ENCODE assay signal across 16 mouse cellular contexts in genomic region chr9:41754434-41755002, GRCm38 (mm10).
DNase-seq lines count a peak whose midpoint lies in the region; ATAC-seq and TF ChIP-seq lines count a peak whose summit lies in the region.
"Had no signal": no experiment of that assay in that cellular context is flagged by ENCODE, and none has a peak within 500 bp of the region (broad histone marks: within the 10 kb centered on the region; RNA-seq: fewer than 3 reads in every experiment).

No protein-coding gene starts in this region.

- no peak overlapping the region for H3K4me3 ChIP-seq in hindbrain, embryonic 12.5 days
- no peak overlapping the region for H3K4me3 ChIP-seq in hindbrain, embryonic 11.5 days (ENCODE audit: low read depth, low read length)
- no peak overlapping the region for H3K4me3 ChIP-seq in midbrain, postnatal 0 days (ENCODE audit: low read depth, low read length)
- no peak overlapping the region for H3K4me3 ChIP-seq in midbrain, embryonic 10.5 days
- no peak overlapping the region for H3K4me3 ChIP-seq in hindbrain, embryonic 16.5 days (ENCODE audit: low read length)
- H3K4me3 ChIP-seq: embryonic facial prominence, embryonic 15.5 days; kidney, embryonic 15.5 days; liver, embryonic 13.5 days had no signal

- H3K36me3 ChIP-seq in hindbrain, embryonic 12.5 days: no peaks in the 10 kb centered on the region
- H3K36me3 ChIP-seq in hindbrain, embryonic 11.5 days (ENCODE audit: control insufficient read depth, insufficient read depth, low read length): no peaks in the 10 kb centered on the region
- H3K36me3 ChIP-seq in midbrain, postnatal 0 days (ENCODE audit: insufficient read depth, low read length): no peaks in the 10 kb centered on the region
- no peaks in the 10 kb centered on the region for H3K36me3 ChIP-seq in midbrain, embryonic 10.5 days
- no peaks in the 10 kb centered on the region for H3K36me3 ChIP-seq in hindbrain, embryonic 16.5 days (ENCODE audit: control insufficient read depth, insufficient read depth, low read length)
- H3K36me3 ChIP-seq: embryonic facial prominence, embryonic 15.5 days; kidney, embryonic 15.5 days; liver, embryonic 13.5 days had no signal

- H3K27me3 ChIP-seq in hindbrain, embryonic 12.5 days: no peaks in the 10 kb centered on the region
- no peaks in the 10 kb centered on the region for H3K27me3 ChIP-seq in hindbrain, embryonic 11.5 days (ENCODE audit: control insufficient read depth, insufficient read depth, low read length)
- no peaks in the 10 kb centered on the region for H3K27me3 ChIP-seq in midbrain, postnatal 0 days (ENCODE audit: insufficient read depth, low read length)
- no peaks in the 10 kb centered on the region for H3K27me3 ChIP-seq in midbrain, embryonic 10.5 days (ENCODE audit: low read depth, poor library complexity, severe bottlenecking)
- H3K27me3 ChIP-seq in hindbrain, embryonic 16.5 days (replicated peaks; ENCODE audit: control insufficient read depth, insufficient read depth, low read length): no peaks in the 10 kb centered on the region
- H3K27me3 ChIP-seq: embryonic facial prominence, embryonic 15.5 days; kidney, embryonic 15.5 days; liver, embryonic 13.5 days had no signal

- H3K27ac ChIP-seq in hindbrain, embryonic 12.5 days: 0 out of 2 replicates have a peak overlapping the region, but pooled peaks have one; percentile 17
- no peak overlapping the region for H3K27ac ChIP-seq in hindbrain, embryonic 11.5 days (ENCODE audit: low read depth, low read length)
- H3K27ac ChIP-seq in midbrain, postnatal 0 days (ENCODE audit: low read depth, low read length): no peak overlapping the region
- H3K27ac ChIP-seq in midbrain, embryonic 10.5 days (replicated peaks): no peak overlapping the region
- no peak overlapping the region for H3K27ac ChIP-seq in hindbrain, embryonic 16.5 days (ENCODE audit: low read depth, low read length)
- H3K27ac ChIP-seq: embryonic facial prominence, embryonic 15.5 days; kidney, embryonic 15.5 days; liver, embryonic 13.5 days had no signal

- H3K4me2 ChIP-seq in hindbrain, embryonic 12.5 days (replicated peaks): no peak overlapping the region
- no peak overlapping the region for H3K4me2 ChIP-seq in hindbrain, embryonic 11.5 days (replicated peaks; ENCODE audit: low read depth, low read length)
- H3K4me2 ChIP-seq in midbrain, postnatal 0 days (ENCODE audit: low read depth, low read length, poor library complexity, severe bottlenecking): no peak overlapping the region
- H3K4me2 ChIP-seq in hindbrain, embryonic 16.5 days (ENCODE audit: low read length): no peak overlapping the region
- H3K4me2 ChIP-seq: embryonic facial prominence, embryonic 15.5 days; kidney, embryonic 15.5 days; liver, embryonic 13.5 days had no signal

- peaks cover 8% of the 10 kb centered on the region; the same call in 1 of the 2 replicates for H3K4me1 ChIP-seq in hindbrain, embryonic 12.5 days
- no peaks in the 10 kb centered on the region for H3K4me1 ChIP-seq in hindbrain, embryonic 11.5 days (replicated peaks; ENCODE audit: control insufficient read depth, insufficient read depth, low read length)
- no peaks in the 10 kb centered on the region for H3K4me1 ChIP-seq in midbrain, postnatal 0 days (ENCODE audit: insufficient read depth, low read length)
- H3K4me1 ChIP-seq in midbrain, embryonic 10.5 days: no peaks in the 10 kb centered on the region
- no peaks in the 10 kb centered on the region for H3K4me1 ChIP-seq in hindbrain, embryonic 16.5 days (ENCODE audit: control insufficient read depth, insufficient read depth, low read depth, low read length)
- H3K4me1 ChIP-seq: kidney, embryonic 15.5 days; liver, embryonic 13.5 days had no signal

- no peaks in the 10 kb centered on the region for H3K9me3 ChIP-seq in hindbrain, embryonic 12.5 days (replicated peaks)
- H3K9me3 ChIP-seq in hindbrain, embryonic 11.5 days (ENCODE audit: control insufficient read depth, low read length): no peaks in the 10 kb centered on the region
- no peaks in the 10 kb centered on the region for H3K9me3 ChIP-seq in midbrain, postnatal 0 days (ENCODE audit: low read length)
- H3K9me3 ChIP-seq in midbrain, embryonic 10.5 days (replicated peaks): no peaks in the 10 kb centered on the region
- H3K9me3 ChIP-seq in hindbrain, embryonic 16.5 days (ENCODE audit: control insufficient read depth, low read length): no peaks in the 10 kb centered on the region
- H3K9me3 ChIP-seq: embryonic facial prominence, embryonic 15.5 days; kidney, embryonic 15.5 days; liver, embryonic 13.5 days had no signal

- ATAC-seq in hindbrain, embryonic 12.5 days (ENCODE audit: low FRiP score): no peak
- ATAC-seq in hindbrain, embryonic 11.5 days (ENCODE audit: low FRiP score): no peak
- ATAC-seq in midbrain, postnatal 0 days (ENCODE audit: low FRiP score): no peak
- ATAC-seq in hindbrain, embryonic 16.5 days: peak; percentile 63
- ATAC-seq: intestine, embryonic 16.5 days; lung, postnatal 0 days had no signal

- 64% methylated on average over 6 of the region's 6 CpGs for WGBS in hindbrain, embryonic 12.5 days
- 86% methylated on average over 6 of the region's 6 CpGs for WGBS in hindbrain, embryonic 11.5 days
- 74% methylated on average over 6 of the region's 6 CpGs for WGBS in midbrain, postnatal 0 days
- WGBS in midbrain, embryonic 10.5 days: 84% methylated on average over 6 of the region's 6 CpGs
- WGBS in hindbrain, embryonic 16.5 days: 42% methylated on average over 6 of the region's 6 CpGs

- DNase-seq in cerebellum, postnatal 14 days: peak; percentile 66 to 76
- no peak for DNase-seq in cerebellum, adult 11-12 months
- DNase-seq in hindbrain, embryonic 11.5 days (ENCODE audit: low spot score): no peak
- peak; percentile 88 for DNase-seq in midbrain, postnatal 0 days (ENCODE audit: low spot score)
- no peak for DNase-seq in midbrain, embryonic 10.5 days (ENCODE audit: low spot score)
- DNase-seq in urinary bladder, postnatal 25 days (ENCODE audit: low spot score): no peak
- DNase-seq: cerebellum, adult 11 months; heart, adult 11 months; liver, embryonic 13.5 days; thymus, adult 18-20 months had no signal

- H3K9ac ChIP-seq in hindbrain, embryonic 12.5 days: no peak overlapping the region
- H3K9ac ChIP-seq in hindbrain, embryonic 11.5 days (ENCODE audit: low read depth, low read length): no peak overlapping the region
- no peak overlapping the region for H3K9ac ChIP-seq in midbrain, postnatal 0 days (replicated peaks; ENCODE audit: low read length, poor library complexity, severe bottlenecking)
- H3K9ac ChIP-seq in hindbrain, embryonic 16.5 days (ENCODE audit: low read depth, low read length): no peak overlapping the region
- H3K9ac ChIP-seq: embryonic facial prominence, embryonic 15.5 days; kidney, embryonic 15.5 days; liver, embryonic 13.5 days had no signal

- TF ChIP-seq CTCF in midbrain, postnatal 0 days (IDR thresholded peaks at IDR 0.05): no peak

Comparison
In these comparisons a context has a peak if more than half of its experiments do, and no peak if none do; other contexts are left out.
1. DNase-seq: peak in cerebellum, postnatal 14 days (2 of 2) and midbrain, postnatal 0 days (single experiment); none in cerebellum, adult 11-12 months (single experiment), hindbrain, embryonic 11.5 days (single experiment), midbrain, embryonic 10.5 days (single experiment) and urinary bladder, postnatal 25 days (single experiment).